In the genomic region with DNA sequence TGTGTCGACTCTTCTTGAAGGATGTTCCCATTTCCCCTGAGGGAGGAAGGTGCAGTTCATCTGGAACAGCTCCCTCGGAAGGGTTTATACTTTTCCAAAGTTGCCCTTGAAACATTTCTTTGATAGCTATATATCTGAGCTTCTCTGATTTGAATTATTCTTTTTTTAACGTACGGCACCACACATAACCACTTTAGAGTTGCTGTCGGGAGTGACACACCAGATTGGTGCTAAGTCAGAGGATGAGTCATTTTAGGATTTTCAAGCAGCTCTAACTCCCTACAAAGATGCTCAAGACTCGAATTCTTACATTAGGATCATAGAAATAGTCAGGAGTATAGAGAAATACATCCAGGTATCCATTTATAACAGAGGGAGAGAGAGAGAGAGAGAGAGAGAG, we compare ENCODE assay signal across 29 mouse cellular contexts.
"Had no signal": no experiment of that assay in that cellular context is flagged by ENCODE, and none has a peak within 500 bp of the region (broad histone marks: within the 10 kb centered on the region; RNA-seq: fewer than 3 reads in every experiment).

No protein-coding gene starts in this region.

- H3K27ac ChIP-seq: limb, embryonic 10.5 days; limb, embryonic 13.5 days; limb, embryonic 15.5 days; liver, embryonic 12.5 days; liver, embryonic 13.5 days; liver, embryonic 14.5 days; liver, embryonic 15.5 days; lung, embryonic 15.5 days; macrophage; midbrain, embryonic 10.5 days; midbrain, embryonic 12.5 days; midbrain, embryonic 13.5 days; midbrain, embryonic 15.5 days had no signal

- H3K36me3 ChIP-seq: limb, embryonic 10.5 days; limb, embryonic 12.5 days; limb, embryonic 13.5 days; limb, embryonic 15.5 days; liver, embryonic 12.5 days; liver, embryonic 13.5 days; liver, embryonic 15.5 days; lung, embryonic 15.5 days; midbrain, embryonic 10.5 days; midbrain, embryonic 12.5 days; midbrain, embryonic 13.5 days; midbrain, embryonic 15.5 days had no signal

- DNase-seq: left cerebral cortex, postnatal 4 days; liver; liver, embryonic 13.5 days; liver, postnatal 0 days; lung, adult 18-20 months; lung, adult 2 months; lung, embryonic 14.5 days; lung, postnatal 10 days; lung, postnatal 14 days; lung, postnatal 36 days; lung, postnatal 4 days; midbrain, embryonic 14.5 days had no signal

- H3K4me3 ChIP-seq: left cerebral cortex, adult 2 months; limb, embryonic 10.5 days; limb, embryonic 12.5 days; limb, embryonic 13.5 days; limb, embryonic 15.5 days; liver, embryonic 12.5 days; liver, embryonic 13.5 days; liver, embryonic 15.5 days; lung, embryonic 15.5 days; megakaryocyte, embryonic 14.5 days; midbrain, embryonic 10.5 days; midbrain, embryonic 12.5 days; midbrain, embryonic 13.5 days; midbrain, embryonic 15.5 days; myocyte had no signal

- ATAC-seq: liver, embryonic 12.5 days; liver, postnatal 0 days; lung, postnatal 0 days; midbrain, embryonic 13.5 days; midbrain, embryonic 15.5 days had no signal

- H3K27me3 ChIP-seq: limb, embryonic 12.5 days; limb, embryonic 13.5 days; limb, embryonic 15.5 days; liver, embryonic 12.5 days; liver, embryonic 13.5 days; liver, embryonic 15.5 days; lung, embryonic 15.5 days; megakaryocyte, embryonic 14.5 days; midbrain, embryonic 12.5 days; midbrain, embryonic 13.5 days; midbrain, embryonic 15.5 days had no signal

- H3K4me1 ChIP-seq: limb, embryonic 15.5 days; liver, embryonic 12.5 days; liver, embryonic 13.5 days; liver, embryonic 15.5 days; lung, embryonic 15.5 days; megakaryocyte, embryonic 14.5 days; midbrain, embryonic 10.5 days; midbrain, embryonic 12.5 days; midbrain, embryonic 13.5 days; midbrain, embryonic 15.5 days had no signal
